Mouse (Mus musculus) stomach, postnatal 0 days (tissue): ENCODE data around the gene Cecr2.

Experiments used
- CTCF ChIP-seq: IDR thresholded peaks from 2 replicates; pipeline ENCODE4 v1.5.1; 2016; ENCODE audit warnings: antibody characterized with exemption, low read depth, mild to moderate bottlenecking, moderate library complexity
- EP300 ChIP-seq: optimal IDR thresholded peaks from 2 replicates; pipeline ENCODE3; 2016; ENCODE audit warnings: antibody characterized with exemption

DNA sequence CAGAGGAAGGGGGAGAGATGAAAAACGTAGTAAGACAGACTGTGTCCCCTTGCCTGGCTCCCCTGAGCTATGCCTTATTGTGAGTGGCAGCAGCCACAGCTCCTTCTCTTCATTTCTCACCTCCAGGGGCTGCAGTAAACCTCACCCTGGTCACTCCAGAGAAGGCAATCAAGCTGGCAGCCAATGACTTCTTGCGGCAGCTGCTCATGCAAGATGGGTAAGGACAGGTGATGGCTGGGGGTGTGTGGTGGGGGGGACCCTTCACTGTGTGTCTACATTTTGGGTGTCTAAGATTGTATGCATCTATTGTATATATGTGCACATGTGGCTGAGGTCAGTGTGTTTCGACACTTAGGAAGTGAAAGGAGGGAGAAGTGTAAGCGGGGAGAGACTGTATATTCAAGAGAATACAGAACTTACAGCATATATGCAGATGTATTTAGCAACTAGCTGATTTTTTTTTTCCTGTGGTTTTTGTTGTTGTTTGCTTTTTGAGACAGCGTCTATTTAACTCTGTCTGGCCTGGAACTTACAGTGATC, 122.0 kb downstream of the Cecr2 start:
- no peak for TF ChIP-seq CTCF
- TF ChIP-seq EP300 = no peak
